Mouse (Mus musculus) kidney, embryonic 14.5 days (tissue): ENCODE results near the gene Tcf25. TPM values are rescaled to one million over a fixed set of nuclear protein-coding genes. Genes with fewer than 3 reads are reported as not detected.
"Not testable (repeated sequence)": the region's sequence is repeated elsewhere in the genome, so short reads cannot be mapped to it uniquely, and the experiment has no call there.

Source experiments
- ATAC-seq: fragments of 200-750 bp; cut with Nextera tagmentation; 2 replicates; pipeline ENCODE4 v1.8.0; 2017; ENCODE audit warnings: moderate number of reproducible peaks, mild to moderate bottlenecking, moderate TSS enrichment, moderate library complexity; ENCODE audit not compliant: low FRiP score, low TSS enrichment
- H3K27ac ChIP-seq: fragments of 300-500 bp; sonication (generic); 2 replicates; pipeline ENCODE4 v1.5.1; 2014; ENCODE audit warnings: low read depth, mild to moderate bottlenecking, low read length, moderate library complexity, mixed read lengths
- H3K27me3 ChIP-seq: fragments of 300-500 bp; sonication (generic); 2 replicates; pipeline ENCODE4 v1.6.1; 2014; ENCODE audit warnings: mild to moderate bottlenecking, low read length; ENCODE audit not compliant: control insufficient read depth, insufficient read depth
- H3K36me3 ChIP-seq: fragments of 300-500 bp; sonication (generic); 2 replicates; pipeline ENCODE4 v1.6.1; 2014; ENCODE audit warnings: low read length, mixed read lengths; ENCODE audit not compliant: control insufficient read depth, insufficient read depth
- H3K4me1 ChIP-seq: fragments of 300-500 bp; sonication (generic); 2 replicates; pipeline ENCODE4 v1.6.1; 2014; ENCODE audit warnings: low read length, mixed read lengths; ENCODE audit not compliant: control insufficient read depth, insufficient read depth
- H3K4me2 ChIP-seq: fragments of 300-500 bp; sonication (generic); replicated peaks from 2 replicates; pipeline ENCODE4 v1.6.1; 2014; ENCODE audit warnings: low read depth, mild to moderate bottlenecking, low read length
- H3K4me3 ChIP-seq: fragments of 300-500 bp; sonication (generic); 2 replicates; pipeline ENCODE4 v1.5.1; 2014; ENCODE audit warnings: mild to moderate bottlenecking, low read length
- H3K9ac ChIP-seq: fragments of 300-500 bp; sonication (generic); 2 replicates; pipeline ENCODE4 v1.6.1; 2014; ENCODE audit warnings: low read depth, mild to moderate bottlenecking, low read length, moderate library complexity
- H3K9me3 ChIP-seq: fragments of 300-500 bp; sonication (generic); 2 replicates; pipeline ENCODE4 v1.6.1; 2016; ENCODE audit warnings: low read length; ENCODE audit not compliant: control insufficient read depth
- WGBS: fragments of 180-500 bp; shearing (Covaris S2); extraction: QIAGEN DNeasy Blood & Tissue Kit; methylation state at CpG from one replicate; pipeline ENCODE4 v1.1.7; 2014; 5-methylcytosine and 5-hydroxymethylcytosine counted together
- polyA plus RNA-seq: library from polyadenylated mRNA; unstranded; fragments of >200 nt; fragmentation: Nextera tagmentation; extraction: Ambion mirVana; gene quantifications from 2 replicates; pipeline ENCODE4 v1.2.1, GENCODE M21; 2014

Gene Tcf25
- polyA plus RNA-seq, 1 experiment from 2014 or later = 157 TPM

DNA sequence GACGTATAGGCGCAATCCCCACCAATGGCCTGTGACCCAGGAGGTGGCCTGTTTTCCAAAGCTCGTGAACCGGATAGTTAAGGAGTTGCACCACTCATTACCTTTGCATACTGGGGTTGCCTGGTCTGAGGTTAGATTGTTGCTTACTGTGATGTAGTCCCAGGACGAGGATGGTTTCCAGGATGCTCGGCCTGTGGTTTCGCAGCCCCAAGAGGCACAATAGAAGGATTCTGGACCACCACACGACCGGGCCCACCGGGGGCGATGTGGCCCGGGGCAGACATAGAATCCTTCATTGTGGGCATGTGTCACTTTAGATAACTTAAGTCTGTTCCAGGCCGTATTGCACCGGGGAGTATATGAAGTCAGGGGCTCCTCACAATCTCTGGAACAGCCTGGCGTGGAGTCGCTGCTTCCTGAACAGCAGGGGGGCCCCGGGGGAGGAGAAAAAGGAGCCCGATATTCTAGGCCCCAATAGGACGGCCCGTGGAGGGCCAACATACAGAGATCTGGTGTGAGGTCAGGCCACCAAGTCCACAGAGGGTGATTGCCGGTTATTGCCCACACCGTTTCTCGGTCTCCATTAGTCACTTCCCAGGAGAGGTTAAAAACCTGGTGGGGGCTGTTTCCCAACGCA is 54.2 kb downstream of the Tcf25 start:
- 97% methylated on average over 24 of the region's 24 CpGs for WGBS

DNA sequence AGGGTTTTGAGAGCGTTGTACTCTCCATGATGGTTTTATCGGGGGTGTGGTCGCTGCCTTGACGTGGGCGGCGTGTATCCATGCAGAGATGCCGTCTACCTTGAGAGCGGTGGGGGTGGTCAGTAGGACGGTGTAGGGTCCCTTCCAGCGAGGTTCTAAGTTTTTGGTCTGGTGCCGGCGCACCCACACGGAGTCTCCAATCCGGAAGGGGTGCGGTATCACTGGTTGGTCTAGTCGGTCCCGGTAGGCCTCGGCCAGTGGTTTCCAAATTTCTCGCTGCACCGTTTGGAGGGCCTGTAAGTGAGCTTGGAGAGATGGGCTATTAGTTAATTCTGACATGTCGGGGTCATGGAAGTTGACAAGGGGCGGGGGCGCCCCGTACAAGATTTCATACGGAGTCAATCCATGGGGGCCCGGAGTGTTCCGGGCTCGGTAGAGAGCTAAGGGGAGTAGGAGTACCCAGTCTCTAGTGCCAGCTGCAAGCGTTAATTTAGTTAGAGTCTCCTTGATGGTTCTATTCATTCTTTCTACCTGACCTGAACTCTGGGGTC is 54.9 kb downstream of the Tcf25 start:
- Histone ChIP-seq H3K4me1 (no peaks in the 10 kb centered on the region), H3K27ac (no peak overlapping the region), H3K9me3 (peaks cover 51% of the 10 kb centered on the region), H3K27me3 (no peaks in the 10 kb centered on the region), H3K9ac (no peak overlapping the region), H3K4me2 (no peak overlapping the region), H3K36me3 (no peaks in the 10 kb centered on the region), H3K4me3 (no peak overlapping the region)
- no peak for ATAC-seq
- WGBS = 97% methylated on average over 29 of the region's 29 CpGs

More for the DNA sequence above, 54.2 kb downstream of the Tcf25 start:
- Histone ChIP-seq H3K4me3 (no peak overlapping the region), H3K36me3 (no peaks in the 10 kb centered on the region), H3K4me2 (no peak overlapping the region), H3K9ac (no peak overlapping the region), H3K27ac (no peak overlapping the region), H3K4me1 (no peaks in the 10 kb centered on the region), H3K9me3 (peaks cover 46% of the 10 kb centered on the region), H3K27me3 (no peaks in the 10 kb centered on the region)
- ATAC-seq = no peak

DNA sequence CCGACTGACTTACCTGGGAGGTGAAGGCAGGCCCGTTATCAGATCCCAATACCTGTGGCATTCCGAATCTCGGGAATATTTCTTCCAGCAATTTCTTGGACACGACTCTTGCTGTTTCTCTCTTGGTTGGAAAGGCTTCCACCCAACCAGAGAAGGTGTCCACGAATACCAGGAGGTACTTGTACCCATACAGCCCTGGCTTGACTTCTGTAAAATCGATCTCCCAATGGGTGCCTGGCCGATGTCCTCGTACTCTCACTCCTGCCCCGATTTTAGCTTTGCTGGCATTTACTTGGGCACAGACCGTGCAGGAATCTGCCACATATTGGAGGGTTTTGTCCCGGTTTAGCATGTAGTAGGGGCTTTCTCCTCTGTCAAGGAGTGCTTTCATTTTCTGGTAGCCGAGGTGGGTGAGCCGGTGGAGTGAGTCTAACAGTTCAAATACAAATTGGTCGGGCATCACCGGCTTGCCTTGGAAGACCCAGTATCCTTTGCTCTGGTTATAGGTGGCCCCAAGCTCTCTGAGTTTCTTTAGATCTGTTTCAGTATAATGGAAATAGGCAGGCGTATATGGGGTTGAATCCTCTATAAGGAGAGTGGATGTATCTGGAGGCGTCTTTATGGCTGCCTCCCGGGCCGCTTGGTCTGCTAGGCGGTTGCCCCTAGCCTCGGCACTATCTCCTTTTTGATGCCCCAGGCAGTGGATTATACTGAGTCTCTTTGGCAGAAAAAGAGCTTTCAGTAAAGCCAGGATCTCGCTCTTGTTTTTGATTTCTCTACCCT is 55.6 kb downstream of the Tcf25 start:
- H3K4me1 ChIP-seq = no peaks in the 10 kb centered on the region
- peaks cover 51% of the 10 kb centered on the region for H3K9me3 ChIP-seq
- ATAC-seq = no peak
- 92% methylated on average over 23 of the region's 23 CpGs for WGBS
- H3K27ac ChIP-seq = no peak overlapping the region
- no peak overlapping the region for H3K4me3 ChIP-seq
- no peaks in the 10 kb centered on the region for H3K27me3 ChIP-seq
- no peak overlapping the region for H3K4me2 ChIP-seq
- H3K9ac ChIP-seq = no peak overlapping the region
- no peaks in the 10 kb centered on the region for H3K36me3 ChIP-seq

DNA sequence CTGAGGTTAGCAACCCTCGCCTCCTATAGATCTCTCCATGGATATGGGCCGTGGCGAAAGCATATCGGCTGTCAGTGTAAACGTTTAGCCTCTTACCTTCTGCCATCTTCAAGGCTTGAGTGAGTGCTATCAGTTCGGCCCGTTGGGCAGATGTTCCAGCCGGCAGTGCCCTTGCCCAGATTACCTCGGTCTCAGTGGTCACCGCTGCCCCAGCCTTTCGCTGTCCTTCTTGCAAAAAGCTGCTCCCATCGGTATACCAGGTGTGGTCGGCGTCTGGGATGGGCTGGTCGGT is 56.1 kb downstream of the Tcf25 start:
- not testable (repeated sequence) for H3K27me3 ChIP-seq, H3K27ac ChIP-seq, H3K9ac ChIP-seq, H3K4me2 ChIP-seq, H3K4me3 ChIP-seq, ATAC-seq, H3K4me1 ChIP-seq, H3K36me3 ChIP-seq
- peaks cover 54% of the 10 kb centered on the region for H3K9me3 ChIP-seq
- 98% methylated on average over 15 of the region's 15 CpGs for WGBS

DNA sequence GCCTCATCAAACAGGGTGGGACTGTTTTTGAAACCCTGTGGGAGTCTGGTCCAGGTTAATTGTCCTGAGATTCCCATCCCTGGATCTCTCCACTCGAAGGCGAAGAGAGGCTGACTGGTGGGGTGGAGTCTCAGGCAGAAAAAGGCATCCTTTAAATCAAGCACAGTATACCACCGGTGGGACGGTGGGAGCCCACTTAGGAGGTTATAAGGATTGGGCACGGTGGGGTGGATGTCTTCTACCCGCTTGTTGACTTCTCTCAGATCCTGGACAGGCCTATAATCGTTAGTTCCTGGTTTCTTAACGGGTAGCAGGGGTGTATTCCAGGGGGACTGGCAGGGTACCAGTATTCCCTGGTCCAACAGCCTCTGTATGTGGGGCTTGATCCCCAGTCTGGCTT is 57.4 kb downstream of the Tcf25 start:
- 95% methylated on average over 8 of the region's 8 CpGs for WGBS
- not testable (repeated sequence) for H3K4me2 ChIP-seq, H3K27ac ChIP-seq, H3K4me1 ChIP-seq, H3K36me3 ChIP-seq, H3K9ac ChIP-seq, H3K4me3 ChIP-seq, H3K27me3 ChIP-seq, ATAC-seq
- H3K9me3 ChIP-seq = peaks cover 55% of the 10 kb centered on the region

DNA sequence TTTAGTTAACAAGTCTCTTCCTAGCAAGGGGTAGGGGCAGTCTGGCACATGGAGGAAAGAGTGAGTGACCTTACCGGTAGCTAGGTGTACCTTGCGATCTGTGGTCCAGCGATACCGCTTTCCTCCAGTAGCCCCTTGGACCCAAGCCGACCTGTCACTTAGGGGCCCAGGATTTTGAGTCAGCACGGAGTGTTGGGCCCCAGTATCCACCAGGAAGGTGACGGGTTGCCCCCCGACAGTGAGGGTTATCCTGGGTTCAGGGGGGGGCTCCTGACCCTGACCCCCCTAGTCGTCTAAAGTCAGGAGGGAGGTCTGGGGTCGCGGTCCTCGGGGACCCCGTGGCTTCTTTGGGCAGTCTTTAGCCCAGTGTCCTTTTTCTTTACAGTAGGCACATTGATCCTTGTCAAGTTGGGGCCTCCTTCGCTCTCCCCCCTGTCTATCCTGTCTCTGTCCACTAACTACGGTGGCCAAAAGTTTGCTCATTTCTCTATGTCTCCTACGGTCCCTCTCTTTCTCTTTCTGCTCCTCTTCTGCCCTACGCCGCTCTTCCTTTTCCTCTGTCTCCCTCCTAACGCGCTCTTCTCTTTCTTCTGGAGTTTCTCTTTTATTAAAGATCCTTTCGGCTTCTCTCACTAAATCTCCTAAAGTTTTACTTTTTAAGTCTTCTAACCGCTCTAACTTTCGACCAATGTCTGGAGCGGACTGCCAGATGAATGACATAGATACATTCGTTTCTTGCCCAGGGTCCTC is 58.2 kb downstream of the Tcf25 start:
- H3K9ac ChIP-seq = no peak overlapping the region
- WGBS = 97% methylated on average over 25 of the region's 25 CpGs
- H3K27ac ChIP-seq = no peak overlapping the region
- H3K27me3 ChIP-seq = no peaks in the 10 kb centered on the region
- no peak overlapping the region for H3K4me2 ChIP-seq
- no peak overlapping the region for H3K4me3 ChIP-seq
- no peaks in the 10 kb centered on the region for H3K4me1 ChIP-seq
- H3K36me3 ChIP-seq = no peaks in the 10 kb centered on the region
- ATAC-seq = no peak
- H3K9me3 ChIP-seq = peaks cover 50% of the 10 kb centered on the region

DNA sequence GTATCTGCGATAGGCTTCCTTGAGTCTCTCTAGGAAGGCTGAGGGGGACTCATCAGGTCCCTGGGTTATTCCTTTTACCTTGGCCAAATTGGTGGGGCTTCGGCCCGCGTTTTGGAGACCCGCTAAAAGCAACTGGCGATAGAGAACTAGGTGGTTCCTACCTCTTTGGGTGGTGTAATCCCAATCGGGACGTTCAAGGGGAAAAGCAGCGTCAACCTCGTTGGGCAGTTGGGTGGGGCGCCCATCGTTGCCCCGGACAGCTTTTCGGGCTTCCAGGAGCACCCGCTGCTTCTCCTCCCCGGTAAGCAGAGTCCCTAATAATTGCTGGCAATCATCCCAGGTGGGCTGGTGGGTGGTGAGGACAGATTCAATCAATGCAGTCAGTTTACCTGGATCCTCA is 58.8 kb downstream of the Tcf25 start:
- peaks cover 44% of the 10 kb centered on the region for H3K9me3 ChIP-seq
- H3K4me1 ChIP-seq = no peaks in the 10 kb centered on the region
- no peak overlapping the region for H3K4me2 ChIP-seq
- no peak overlapping the region for H3K9ac ChIP-seq
- H3K27ac ChIP-seq = no peak overlapping the region
- no peaks in the 10 kb centered on the region for H3K36me3 ChIP-seq
- H3K4me3 ChIP-seq = no peak overlapping the region
- WGBS = 95% methylated on average over 16 of the region's 16 CpGs
- ATAC-seq = no peak
- H3K27me3 ChIP-seq = no peaks in the 10 kb centered on the region

DNA sequence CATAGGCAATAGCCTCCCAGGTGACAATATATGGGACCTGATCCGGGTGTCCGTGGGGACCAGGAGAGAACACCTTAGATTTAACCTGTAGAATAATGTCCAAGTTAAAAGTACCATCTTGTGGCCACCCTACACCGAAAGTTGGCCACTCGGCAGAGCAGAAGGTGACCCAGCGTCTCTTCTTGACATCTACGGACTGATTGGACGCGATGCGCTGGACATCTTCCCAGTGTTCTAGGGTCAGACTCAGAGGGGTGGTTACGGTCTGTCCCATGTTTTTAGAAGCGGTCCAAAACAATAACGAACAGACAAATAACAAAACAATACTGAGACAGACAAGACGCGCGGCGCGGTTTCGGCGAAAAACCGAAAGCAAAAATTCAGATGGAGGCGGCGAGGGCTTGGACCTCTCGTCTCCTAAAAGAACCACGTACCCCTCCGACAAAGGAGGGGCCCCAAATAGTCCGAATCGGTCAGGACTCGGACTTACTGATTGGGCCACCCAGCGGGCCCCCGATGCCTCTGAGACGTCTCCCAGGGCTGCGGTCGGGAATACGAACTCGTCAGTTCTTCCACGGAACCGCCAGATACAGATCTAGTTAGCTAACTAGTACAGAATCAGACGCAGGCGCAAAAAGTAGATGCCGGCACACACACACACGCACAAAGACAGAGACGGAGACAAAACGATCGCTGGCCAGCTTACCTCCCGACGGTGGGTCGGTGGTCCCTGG is 59.9 kb downstream of the Tcf25 start:
- not testable (repeated sequence) for H3K9ac ChIP-seq, H3K4me1 ChIP-seq, H3K36me3 ChIP-seq, H3K27ac ChIP-seq, H3K27me3 ChIP-seq, ATAC-seq, H3K4me2 ChIP-seq, H3K4me3 ChIP-seq
- peaks cover 34% of the 10 kb centered on the region for H3K9me3 ChIP-seq
- 97% methylated on average over 47 of the region's 47 CpGs for WGBS
